Mouse (Mus musculus) limb, embryonic 10.5 days (tissue): Measurements from ENCODE around the gene Slc44a2. TPM values are rescaled to one million over a fixed set of nuclear protein-coding genes. Genes with fewer than 3 reads are reported as not detected.

ENCODE experiments used
- DNase-seq: peaks from one replicate; pipeline ENCODE4 v3.0.0-alpha.2; 2017; ENCODE audit warnings: low spot score
- H3K27ac ChIP-seq: fragments of 300-500 bp; sonication (generic); 2 replicates; pipeline ENCODE4 v1.5.1; 2016; ENCODE audit warnings: mild to moderate bottlenecking
- H3K27me3 ChIP-seq: fragments of 300-500 bp; sonication (generic); 2 replicates; pipeline ENCODE4 v1.6.1; 2016; ENCODE audit warnings: low read depth, mild to moderate bottlenecking; ENCODE audit not compliant: poor library complexity, severe bottlenecking
- H3K36me3 ChIP-seq: fragments of 300-500 bp; sonication (generic); 2 replicates; pipeline ENCODE4 v1.6.1; 2016; ENCODE audit warnings: mild to moderate bottlenecking, moderate library complexity
- H3K4me1 ChIP-seq: fragments of 300-500 bp; sonication (generic); 2 replicates; pipeline ENCODE4 v1.6.1; 2016
- H3K4me3 ChIP-seq: fragments of 300-500 bp; sonication (generic); 2 replicates; pipeline ENCODE4 v1.5.1; 2016; ENCODE audit warnings: mild to moderate bottlenecking, moderate library complexity
- H3K9me3 ChIP-seq: fragments of 300-500 bp; sonication (generic); replicated peaks from 2 replicates; pipeline ENCODE4 v1.6.1; 2016; ENCODE audit warnings: mild to moderate bottlenecking
- WGBS: fragments of 180-500 bp; shearing (Covaris S2); methylation state at CpG from one replicate; pipeline ENCODE4 v1.1.7; 2016; 5-methylcytosine and 5-hydroxymethylcytosine counted together
- polyA plus RNA-seq: library from polyadenylated mRNA; unstranded; fragments of >200 nt; fragmentation: Nextera tagmentation; extraction: Ambion mirVana; gene quantifications from 2 replicates; pipeline ENCODE4 v1.2.1, GENCODE M21; 2016

Gene Slc44a2
- polyA plus RNA-seq, 1 experiment from 2014 or later, result 81.1 TPM

DNA sequence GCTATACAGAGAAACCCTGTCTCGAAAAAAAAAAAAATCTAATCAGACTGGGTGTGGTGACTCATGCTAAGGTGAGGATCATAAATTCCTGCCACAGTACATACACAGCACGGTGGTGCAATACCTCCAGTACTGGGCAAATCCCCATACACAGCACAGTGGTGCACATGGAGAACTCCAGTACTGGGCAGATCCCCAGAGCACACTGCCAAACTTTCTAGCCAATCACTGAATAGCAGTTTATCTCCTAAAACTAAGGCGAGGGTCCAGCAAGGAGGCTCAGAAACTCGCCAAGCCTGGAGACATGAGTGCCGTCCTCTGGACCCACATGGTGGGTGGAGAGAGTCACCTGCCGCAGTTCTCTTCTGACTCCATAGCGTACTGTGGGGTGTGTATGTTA is 30.7 kb downstream of the Slc44a2 start:
- WGBS, result 92% methylated on average over 7 of the region's 7 CpGs
- peaks cover 11% of the 10 kb centered on the region for H3K4me1 ChIP-seq
- no peak for DNase-seq
- no peaks in the 10 kb centered on the region for H3K27me3 ChIP-seq
- no peak overlapping the region for H3K4me3 ChIP-seq
- peaks cover 85% of the 10 kb centered on the region for H3K36me3 ChIP-seq
- no peak overlapping the region for H3K27ac ChIP-seq
- no peaks in the 10 kb centered on the region for H3K9me3 ChIP-seq

GRCm38 (mm10) chr9:21351702-21352377 is 31.3 kb downstream of the Slc44a2 start:
- no peaks in the 10 kb centered on the region for H3K27me3 ChIP-seq
- H3K36me3 ChIP-seq, result peaks cover 80% of the 10 kb centered on the region
- H3K4me3 ChIP-seq, result no peak overlapping the region
- no peaks in the 10 kb centered on the region for H3K9me3 ChIP-seq
- peaks cover 11% of the 10 kb centered on the region for H3K4me1 ChIP-seq
- 0 out of 2 replicates have a peak overlapping the region, but pooled peaks have one; percentile 73 for H3K27ac ChIP-seq
- WGBS, result 92% methylated on average over 4 of the region's 4 CpGs
- no peak for DNase-seq

DNA sequence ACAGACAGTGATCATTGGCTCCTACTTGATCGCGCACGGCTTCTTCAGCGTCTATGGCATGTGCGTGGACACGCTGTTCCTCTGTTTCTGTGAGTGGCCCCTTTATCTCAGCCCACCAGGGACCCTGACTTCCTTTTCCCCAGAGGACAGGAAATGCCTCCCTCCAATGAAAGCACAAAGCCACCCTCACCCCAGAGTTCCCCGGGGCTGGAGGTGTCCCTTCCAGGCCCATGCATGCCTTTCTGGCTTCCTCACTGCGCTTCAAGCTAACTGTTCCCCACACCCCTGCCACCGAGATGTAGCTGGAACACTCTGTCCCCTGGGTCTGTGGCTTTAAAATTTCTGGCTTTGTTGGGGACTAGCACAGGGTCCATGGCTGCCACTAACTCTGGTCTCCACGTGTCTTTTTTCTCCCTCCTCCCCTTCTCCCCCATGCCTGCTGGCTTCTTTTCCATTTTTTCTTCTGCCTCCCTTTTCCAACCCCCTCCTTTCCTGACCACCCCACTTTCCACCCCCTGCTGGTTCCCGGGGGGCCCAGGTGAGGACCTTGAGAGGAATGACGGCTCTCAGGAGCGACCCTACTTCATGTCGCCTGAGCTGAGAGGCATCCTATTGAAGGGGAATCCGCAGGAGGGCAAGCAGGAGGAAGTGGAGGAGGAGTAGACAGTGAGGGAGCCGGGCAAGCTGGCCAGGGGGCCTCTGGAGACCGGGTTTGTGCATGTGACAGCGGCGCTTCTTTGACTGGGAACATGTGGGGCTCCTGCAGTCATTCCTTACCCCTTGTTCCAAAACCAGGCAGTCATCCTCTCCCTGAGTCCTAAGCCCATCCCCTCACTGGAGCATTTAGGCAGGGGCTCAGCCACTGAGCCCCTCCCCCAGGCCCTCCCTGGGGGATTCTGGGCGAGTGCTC is 32.2 kb downstream of the Slc44a2 start:
- peaks cover 11% of the 10 kb centered on the region for H3K4me1 ChIP-seq
- H3K27me3 ChIP-seq, result no peaks in the 10 kb centered on the region
- H3K4me3 ChIP-seq, result 0 out of 2 replicates have a peak overlapping the region, but pooled peaks have one; percentile 6
- peak overlapping the region; percentile 73 for H3K27ac ChIP-seq
- DNase-seq, result no peak
- WGBS, result 41% methylated on average over 20 of the region's 20 CpGs
- peaks cover 71% of the 10 kb centered on the region for H3K36me3 ChIP-seq
- no peaks in the 10 kb centered on the region for H3K9me3 ChIP-seq

DNA sequence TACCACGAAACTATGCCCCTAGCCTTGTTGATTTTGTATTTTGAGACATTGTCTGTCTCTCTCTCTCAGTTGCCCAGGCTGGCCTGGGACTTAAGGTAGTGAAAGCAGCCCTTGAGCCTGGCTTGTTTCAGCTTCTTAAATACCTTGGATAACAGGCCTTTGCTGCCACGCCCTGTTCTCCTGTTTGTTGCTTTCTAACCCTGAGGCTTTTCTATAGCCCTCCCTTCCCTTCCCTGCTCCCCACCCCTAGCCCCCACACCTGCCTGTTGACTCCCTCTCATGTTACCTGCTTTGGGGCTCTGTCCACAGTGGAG is 32.8 kb downstream of the Slc44a2 start:
- DNase-seq, result no peak
- H3K4me1 ChIP-seq, result peaks cover 11% of the 10 kb centered on the region
- H3K36me3 ChIP-seq, result peaks cover 65% of the 10 kb centered on the region
- H3K27me3 ChIP-seq, result no peaks in the 10 kb centered on the region
- H3K27ac ChIP-seq, result no peak overlapping the region
- H3K9me3 ChIP-seq, result no peaks in the 10 kb centered on the region
- WGBS, result 59% methylated on average over 2 of the region's 2 CpGs
- H3K4me3 ChIP-seq, result no peak overlapping the region

GRCm38 (mm10) chr9:21354796-21355195 is 34.3 kb downstream of the Slc44a2 start:
- no peaks in the 10 kb centered on the region for H3K27me3 ChIP-seq
- H3K4me3 ChIP-seq, result no peak overlapping the region
- H3K9me3 ChIP-seq, result no peaks in the 10 kb centered on the region
- peaks cover 11% of the 10 kb centered on the region for H3K4me1 ChIP-seq
- no peak overlapping the region for H3K27ac ChIP-seq
- no peak for DNase-seq
- H3K36me3 ChIP-seq, result peaks cover 54% of the 10 kb centered on the region
- 94% methylated on average over 6 of the region's 6 CpGs for WGBS

DNA sequence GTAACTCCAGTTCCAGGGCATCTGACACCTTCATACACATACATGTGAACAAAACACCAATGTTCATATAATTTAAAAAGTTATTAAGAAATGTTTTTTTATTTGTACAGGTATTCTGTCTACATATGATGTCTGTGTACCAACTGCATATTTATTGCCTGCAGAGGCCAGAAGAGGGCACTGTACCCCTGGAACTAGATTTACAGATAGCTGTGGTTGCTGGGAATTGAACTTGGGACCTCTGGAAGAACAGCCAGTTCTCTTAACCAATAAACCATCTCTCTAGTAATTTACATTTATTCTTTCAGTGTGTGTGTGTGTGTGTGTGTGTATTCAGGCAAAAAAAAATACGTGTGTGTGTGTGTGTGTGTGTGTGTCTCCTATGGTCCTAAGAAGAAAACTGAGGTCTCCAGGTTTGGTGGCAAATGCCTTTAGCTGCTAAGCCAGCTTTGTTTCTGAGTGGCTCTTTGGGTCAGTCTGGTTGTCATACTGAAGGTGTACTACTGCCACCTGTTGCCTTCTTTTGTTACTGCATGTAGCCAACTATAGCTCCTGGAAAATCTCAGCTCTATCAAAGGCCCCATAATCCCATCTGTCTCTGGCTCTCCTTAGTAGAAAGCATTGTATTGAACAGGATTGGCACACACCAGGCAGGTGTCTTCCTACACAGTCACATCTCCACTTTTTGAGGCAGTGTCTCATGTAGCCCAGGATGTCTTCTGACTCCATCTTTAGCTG is 36.7 kb downstream of the Slc44a2 start:
- Histone ChIP-seq H3K4me3 (no peak overlapping the region), H3K27ac (no peak overlapping the region), H3K4me1 (peaks cover 11% of the 10 kb centered on the region), H3K27me3 (peaks cover 19% of the 10 kb centered on the region), H3K36me3 (peaks cover 34% of the 10 kb centered on the region), H3K9me3 (no peaks in the 10 kb centered on the region)
- DNase-seq, result peak; percentile 65
- WGBS, result 0% methylated on average over 1 of the region's 1 CpGs

DNA sequence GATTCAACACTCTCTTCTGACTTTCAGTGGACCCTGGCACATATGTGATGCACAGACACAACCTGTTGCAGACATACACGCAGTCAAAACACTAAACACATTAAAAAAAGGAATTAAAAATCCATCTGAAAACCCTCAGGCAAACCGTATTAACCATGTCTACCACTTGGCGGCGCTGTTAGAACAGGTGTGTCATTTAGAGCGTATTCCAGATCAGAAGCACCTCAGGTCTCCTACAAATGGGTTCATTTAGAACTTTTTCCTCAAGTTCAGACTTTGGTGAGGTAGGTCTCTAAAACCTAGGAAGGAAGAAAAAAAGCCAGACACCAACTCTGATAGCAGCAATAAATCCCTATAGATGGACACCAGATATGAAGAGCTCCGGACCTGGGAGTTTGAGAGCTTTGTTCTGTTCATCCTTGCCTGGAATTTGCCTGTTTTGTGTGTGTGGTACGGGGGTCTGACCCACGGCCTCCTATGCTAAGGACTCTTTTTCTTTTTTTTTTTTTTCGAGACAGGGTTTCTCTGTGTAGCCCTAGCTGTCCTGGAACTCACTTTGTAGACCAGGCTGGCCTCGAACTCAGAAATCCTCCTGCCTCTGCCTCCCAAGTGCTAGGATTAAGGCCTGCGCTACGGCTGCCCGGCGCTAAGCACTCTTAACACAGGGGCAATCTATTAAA is 46.2 kb downstream of the Slc44a2 start:
- peaks cover 9% of the 10 kb centered on the region for H3K4me1 ChIP-seq
- H3K4me3 ChIP-seq, result peak overlapping the region; percentile 90
- peaks cover 6% of the 10 kb centered on the region for H3K27me3 ChIP-seq
- DNase-seq, result peak; percentile 67
- no peaks in the 10 kb centered on the region for H3K9me3 ChIP-seq
- H3K36me3 ChIP-seq, result peaks cover 22% of the 10 kb centered on the region
- peak overlapping the region; percentile 86 for H3K27ac ChIP-seq
- WGBS, result 33% methylated on average over 14 of the region's 14 CpGs

GRCm38 (mm10) chr9:21367357-21368111 is 47.0 kb downstream of the Slc44a2 start, which contains the start of gene Ilf3:
TSS of gene Ilf3 (plus strand) at chr9:21367871.
- H3K27ac ChIP-seq, result peak within 1 kb of the TSS; percentile 98
- no peaks in the 10 kb centered on the region for H3K27me3 ChIP-seq
- H3K4me3 ChIP-seq, result peak within 1 kb of the TSS; percentile 90
- peak; percentile 100 for DNase-seq
- WGBS, result under 1% methylated on average over 66 of the region's 66 CpGs
- H3K4me1 ChIP-seq, result peaks cover 9% of the 10 kb centered on the region
- peaks cover 30% of the 10 kb centered on the region for H3K36me3 ChIP-seq
- H3K9me3 ChIP-seq, result no peaks in the 10 kb centered on the region

DNA sequence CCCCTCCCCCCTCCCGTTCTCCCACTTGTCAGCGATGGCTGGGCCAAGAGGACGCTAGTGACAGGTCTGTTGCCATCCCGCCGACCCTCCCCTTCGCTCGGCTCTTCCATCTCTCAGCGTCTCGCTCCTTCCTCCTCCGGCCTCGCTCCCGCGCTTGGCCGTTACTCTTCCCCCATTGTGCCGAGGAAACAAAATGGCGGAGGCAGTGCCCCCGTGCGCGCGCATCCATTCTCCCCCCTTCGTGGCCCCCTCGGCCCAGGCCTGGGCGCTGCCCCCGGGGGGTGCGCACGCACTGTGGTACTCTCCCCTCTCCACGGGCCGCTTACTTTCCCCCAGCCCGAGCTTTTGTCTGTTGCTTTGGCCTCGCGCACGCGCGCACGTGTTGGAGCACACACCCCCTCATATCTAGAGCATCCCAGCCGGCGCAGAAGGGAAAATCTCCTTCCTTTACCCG is 47.7 kb downstream of the Slc44a2 start:
- Histone ChIP-seq H3K27me3 (no peaks in the 10 kb centered on the region), H3K9me3 (no peaks in the 10 kb centered on the region), H3K36me3 (peaks cover 37% of the 10 kb centered on the region), H3K4me1 (peaks cover 9% of the 10 kb centered on the region), H3K27ac (peak overlapping the region; percentile 98), H3K4me3 (peak overlapping the region; percentile 90)
- DNase-seq, result peak; percentile 92
- WGBS, result under 1% methylated on average over 38 of the region's 38 CpGs

DNA sequence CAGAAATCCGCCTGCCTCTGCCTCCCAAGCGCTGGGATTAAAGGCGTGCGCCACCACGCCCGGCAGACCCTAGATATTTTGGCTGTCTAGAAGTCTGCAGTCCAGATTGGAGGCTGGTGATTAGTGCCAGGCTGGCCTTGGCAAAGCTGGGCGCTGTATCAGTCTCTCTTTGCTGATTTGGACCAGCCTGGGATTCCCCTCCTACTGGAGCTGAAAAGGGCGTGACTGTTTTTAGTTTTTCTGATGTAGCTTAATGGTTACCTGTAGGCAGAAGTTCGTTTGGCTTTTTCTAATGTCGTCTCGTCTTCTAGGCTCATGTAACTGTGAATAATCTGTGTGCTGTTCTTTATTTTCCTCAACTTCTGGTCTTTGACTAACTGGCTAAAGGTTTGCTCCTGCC is 48.6 kb downstream of the Slc44a2 start:
- no peak for DNase-seq
- peaks cover 44% of the 10 kb centered on the region for H3K36me3 ChIP-seq
- peaks cover 9% of the 10 kb centered on the region for H3K4me1 ChIP-seq
- H3K4me3 ChIP-seq, result peak overlapping the region; percentile 90
- no peaks in the 10 kb centered on the region for H3K9me3 ChIP-seq
- 68% methylated on average over 11 of the region's 11 CpGs for WGBS
- H3K27me3 ChIP-seq, result no peaks in the 10 kb centered on the region
- H3K27ac ChIP-seq, result peak overlapping the region; percentile 98

GRCm38 (mm10) chr9:21370876-21371275 is 50.4 kb downstream of the Slc44a2 start:
- peaks cover 9% of the 10 kb centered on the region for H3K4me1 ChIP-seq
- H3K4me3 ChIP-seq, result no peak overlapping the region
- H3K36me3 ChIP-seq, result peaks cover 59% of the 10 kb centered on the region
- H3K27me3 ChIP-seq, result no peaks in the 10 kb centered on the region
- no peak for DNase-seq
- WGBS, result 89% methylated on average over 2 of the region's 2 CpGs
- H3K9me3 ChIP-seq, result no peaks in the 10 kb centered on the region
- H3K27ac ChIP-seq, result no peak overlapping the region

- DNase-seq, result no peak
- peaks cover 70% of the 10 kb centered on the region for H3K36me3 ChIP-seq
- peaks cover 9% of the 10 kb centered on the region for H3K4me1 ChIP-seq
- H3K4me3 ChIP-seq, result no peak overlapping the region
- H3K9me3 ChIP-seq, result no peaks in the 10 kb centered on the region
- 82% methylated on average over 1 of the region's 1 CpGs for WGBS
- H3K27me3 ChIP-seq, result no peaks in the 10 kb centered on the region
- no peak overlapping the region for H3K27ac ChIP-seq
Measured at GRCm38 (mm10) chr9:21372508-21372907, 52.0 kb downstream of the Slc44a2 start.
